Mouse (Mus musculus): ENCODE data around the gene Sirt3.

The Sirt3 gene

GRCm38 (mm10) chr7:140881696-140882468 lies at the start of gene Sirt3, which contains the start of gene Psmd13:
TSS of gene Sirt3 (minus strand) at chr7:140882309.
TSS of gene Psmd13 (plus strand) at chr7:140881968.
- peak; percentile 97 for DNase-seq (ENCODE audit: low read depth, low spot score)

DNA sequence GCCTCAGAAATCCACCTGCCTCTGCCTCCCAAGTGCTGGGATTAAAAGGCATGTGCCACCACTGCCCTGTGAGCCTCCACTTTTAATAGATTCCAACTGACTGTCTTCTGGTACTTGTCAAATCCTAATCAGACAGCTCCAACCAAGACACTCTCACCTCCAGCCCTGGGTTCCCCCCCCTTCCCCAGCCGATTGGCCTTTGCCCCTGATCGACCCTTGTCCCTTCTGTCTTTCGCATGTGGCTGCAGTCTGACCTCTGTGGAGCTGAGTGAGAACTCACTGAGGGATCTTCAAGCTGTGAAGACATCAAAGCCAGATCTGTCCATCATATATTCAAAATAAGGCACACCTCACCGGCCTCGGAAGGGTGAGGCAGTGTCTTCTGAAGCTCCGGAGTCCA lies 45.1 kb upstream of the Sirt3 start:
- DNase-seq (ENCODE audit: low read depth, low spot score) = no peak

DNA sequence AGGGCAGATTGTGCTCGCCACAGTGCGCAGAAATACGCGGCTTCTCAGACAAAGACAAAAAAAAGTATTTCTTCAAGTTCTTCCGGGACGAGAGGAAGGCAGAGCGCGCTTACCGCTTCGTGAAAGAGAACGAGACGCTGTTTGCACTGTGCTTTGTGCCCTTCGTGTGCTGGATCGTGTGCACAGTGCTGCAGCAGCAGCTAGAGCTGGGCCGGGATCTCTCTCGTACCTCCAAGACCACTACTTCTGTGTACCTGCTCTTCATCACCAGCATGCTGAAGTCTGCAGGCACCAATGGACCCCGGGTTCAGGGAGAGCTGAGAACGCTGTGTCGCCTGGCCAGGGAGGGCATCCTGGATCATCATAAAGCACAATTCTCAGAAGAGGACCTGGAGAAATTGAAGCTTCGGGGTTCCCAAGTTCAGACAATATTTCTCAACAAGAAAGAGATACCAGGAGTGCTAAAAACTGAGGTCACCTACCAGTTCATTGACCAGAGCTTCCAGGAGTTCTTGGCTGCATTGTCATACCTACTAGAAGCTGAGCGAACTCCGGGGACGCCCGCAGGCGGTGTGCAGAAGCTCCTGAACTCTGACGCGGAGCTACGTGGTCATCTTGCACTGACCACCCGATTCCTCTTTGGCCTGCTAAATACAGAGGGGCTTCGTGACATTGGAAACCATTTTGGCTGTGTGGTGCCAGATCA lies 41.1 kb upstream of the Sirt3 start:
- no peak for DNase-seq (ENCODE audit: low read depth, low spot score)

- DNase-seq (ENCODE audit: low read depth, low spot score) = peak; percentile 66
Measured at GRCm38 (mm10) chr7:140922398-140923069, 40.4 kb upstream of the Sirt3 start.

- DNase-seq (ENCODE audit: low read depth, low spot score) = no peak
Measured at GRCm38 (mm10) chr7:140921225-140921975, 39.3 kb upstream of the Sirt3 start.

- DNase-seq (ENCODE audit: low read depth, low spot score) = no peak
Measured at GRCm38 (mm10) chr7:140920418-140921029, 38.4 kb upstream of the Sirt3 start, which contains the start of gene Nlrp6. TSS of gene Nlrp6 (plus strand) at chr7:140920902.

GRCm38 (mm10) chr7:140919911-140920310 lies 37.8 kb upstream of the Sirt3 start:
- no peak for DNase-seq (ENCODE audit: low read depth, low spot score)

DNA sequence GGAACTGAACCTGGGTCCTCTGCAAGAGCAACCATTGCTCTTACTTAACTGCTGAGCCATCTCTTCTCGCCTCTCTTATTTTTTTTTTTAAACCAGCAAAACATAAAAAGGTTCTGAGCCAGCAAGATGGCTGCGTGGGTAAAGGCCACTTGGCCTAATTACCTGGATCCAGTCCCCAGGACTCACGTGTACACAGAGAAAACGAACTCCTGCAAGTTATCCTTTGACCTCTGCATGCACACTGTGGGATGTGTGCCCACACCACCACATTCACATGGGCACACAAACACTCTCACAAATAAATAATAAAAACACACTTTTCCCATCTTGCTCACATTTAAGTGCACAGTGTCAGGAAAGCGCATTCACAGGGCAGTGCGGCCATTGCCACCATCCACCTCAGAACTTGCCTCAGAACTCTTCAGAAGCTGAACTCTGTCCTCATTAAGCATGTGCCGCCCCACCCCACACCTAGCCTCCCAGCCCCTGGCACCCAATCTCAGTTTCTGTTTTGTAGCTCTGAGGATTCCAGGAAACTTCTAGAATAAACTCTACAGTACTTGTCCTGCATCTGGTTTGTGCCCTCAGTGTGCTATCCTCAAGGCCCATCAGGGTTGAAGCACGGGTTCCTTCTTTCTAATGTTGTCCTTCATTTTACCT lies 32.1 kb upstream of the Sirt3 start:
- no peak for DNase-seq (ENCODE audit: low read depth, low spot score)

- no peak for DNase-seq (ENCODE audit: low read depth, low spot score)
Measured at GRCm38 (mm10) chr7:140912846-140913482, 30.9 kb upstream of the Sirt3 start.

GRCm38 (mm10) chr7:140912293-140912692 lies 30.2 kb upstream of the Sirt3 start:
- DNase-seq (ENCODE audit: low read depth, low spot score) = no peak

DNA sequence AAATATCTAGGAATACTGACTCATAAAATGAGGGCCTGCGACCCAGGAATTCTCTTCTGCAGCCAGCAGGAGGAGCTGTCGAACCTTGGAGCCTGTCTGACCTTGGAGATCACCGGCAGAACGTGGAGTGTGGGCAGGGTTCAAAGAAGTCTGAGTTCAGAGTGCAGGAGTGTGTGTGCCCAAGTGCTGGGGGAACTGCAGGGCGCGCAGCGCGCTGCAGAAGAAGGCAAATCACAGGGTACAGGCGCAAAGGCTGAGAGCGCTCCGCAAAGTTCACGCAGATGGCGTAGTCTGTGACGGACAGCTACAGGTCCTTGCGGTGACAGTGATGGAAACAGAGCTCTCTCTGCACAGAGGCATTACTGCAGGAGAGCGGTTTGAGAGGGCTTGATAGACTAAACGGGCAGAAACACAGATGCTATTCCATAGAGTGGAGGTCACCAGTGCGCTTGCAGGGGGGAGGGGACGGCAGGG lies 26.6 kb upstream of the Sirt3 start:
- DNase-seq (ENCODE audit: low read depth, low spot score) = peak; percentile 97

GRCm38 (mm10) chr7:140908181-140908580 lies 26.1 kb upstream of the Sirt3 start:
- DNase-seq (ENCODE audit: low read depth, low spot score) = no peak

DNA sequence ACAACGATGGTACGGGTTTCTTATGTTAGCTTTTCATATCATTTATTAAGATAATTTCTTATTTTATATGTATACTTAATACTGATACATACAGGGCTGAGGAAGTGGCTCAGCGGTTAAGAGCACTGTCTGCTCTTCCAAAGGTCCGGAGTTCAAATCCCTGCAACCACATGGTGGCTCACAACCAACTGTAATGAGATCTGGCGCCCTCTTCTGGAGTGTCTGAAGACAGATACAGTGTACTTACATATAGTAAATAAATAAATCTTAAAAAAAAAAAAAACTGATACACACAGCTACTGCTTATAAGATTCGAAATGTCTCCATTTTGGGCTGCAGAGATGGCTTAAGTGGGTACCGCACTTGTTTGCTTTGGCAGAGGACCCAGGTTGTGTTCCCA lies 25.6 kb upstream of the Sirt3 start:
- DNase-seq (ENCODE audit: low read depth, low spot score) = no peak

GRCm38 (mm10) chr7:140907131-140907530 lies 25.0 kb upstream of the Sirt3 start:
- DNase-seq (ENCODE audit: low read depth, low spot score) = no peak

GRCm38 (mm10) chr7:140905642-140906081 lies 23.6 kb upstream of the Sirt3 start:
- no peak for DNase-seq (ENCODE audit: low read depth, low spot score)

- DNase-seq (ENCODE audit: low read depth, low spot score) = peak; percentile 85
Measured at GRCm38 (mm10) chr7:140903212-140903611, 21.1 kb upstream of the Sirt3 start.

GRCm38 (mm10) chr7:140902036-140902875 lies 20.1 kb upstream of the Sirt3 start:
- DNase-seq (ENCODE audit: low read depth, low spot score) = no peak

DNA sequence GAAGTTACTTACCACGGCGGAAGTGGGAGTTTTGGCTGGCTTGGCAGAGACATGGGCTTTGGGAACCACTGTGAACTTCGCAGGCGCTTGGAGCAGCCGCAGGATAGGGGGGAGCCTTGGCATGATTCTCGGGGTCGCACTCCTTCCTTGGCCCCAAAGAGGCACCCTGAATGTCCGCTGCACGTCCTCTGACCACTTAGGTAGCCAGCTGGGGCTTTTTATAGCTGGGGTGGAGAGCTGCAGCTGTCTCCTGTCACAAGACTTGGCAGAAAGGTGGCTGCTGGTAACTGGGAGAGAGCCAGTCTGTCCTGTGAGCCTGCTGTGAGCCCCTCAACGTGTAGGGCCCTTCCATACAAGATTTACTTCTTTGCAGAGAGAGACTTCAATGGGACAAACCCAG lies 18.1 kb upstream of the Sirt3 start, which contains the start of gene Cox8b:
Cox8b (minus strand) TSS at position 227 of the 400 bp plus-strand sequence.
- no peak for DNase-seq (ENCODE audit: low read depth, low spot score)

GRCm38 (mm10) chr7:140899121-140899520 lies 17.0 kb upstream of the Sirt3 start:
- DNase-seq (ENCODE audit: low read depth, low spot score) = no peak
